Mouse (Mus musculus) layer of hippocampus, postnatal 25 days (tissue): ENCODE results near the gene Ifng. TPM values are rescaled to one million over a fixed set of nuclear protein-coding genes. Genes with fewer than 3 reads are reported as not detected.

Source experiments
- DNase-seq, 2 experiments: peaks; one replicate each; pipeline ENCODE4 v3.0.0; 2022; ENCODE audit warnings: mixed read lengths in 2 of 2, low spot score in 1 of 2; ENCODE audit errors: extremely low spot score in 1 of 2
- total RNA-seq, 2 experiments: library from RNA; stranded (reverse); gene quantifications; 2 replicates each; pipeline ENCODE4 v1.2.3; 2021

Ifng gene
- total RNA-seq, 2 experiments from 2014 or later: not detected

GRCm38 (mm10) chr10:118477297-118477696 is 36.5 kb downstream of the Ifng start:
- no peak for DNase-seq

- no peak for DNase-seq
Measured at GRCm38 (mm10) chr10:118479244-118479643, 38.4 kb downstream of the Ifng start.

DNA sequence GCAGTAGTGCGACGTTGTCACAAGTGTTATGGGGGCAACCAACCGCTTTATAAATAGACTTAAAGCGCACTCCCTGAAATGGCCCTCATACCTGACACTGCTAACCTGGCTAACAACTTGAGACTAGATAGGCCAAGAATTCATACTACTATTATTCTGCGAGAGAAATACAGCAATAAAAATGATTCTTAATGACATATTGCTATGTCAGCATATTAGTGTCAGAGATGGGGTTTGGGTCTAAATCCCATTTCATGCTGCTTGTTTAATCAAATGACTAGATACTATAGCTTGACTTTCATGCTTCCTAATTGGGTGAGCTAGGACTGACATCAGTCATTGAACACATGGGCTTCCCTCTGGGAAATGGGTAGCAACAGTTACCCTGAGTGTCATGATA is 39.3 kb downstream of the Ifng start:
- no peak for DNase-seq

DNA sequence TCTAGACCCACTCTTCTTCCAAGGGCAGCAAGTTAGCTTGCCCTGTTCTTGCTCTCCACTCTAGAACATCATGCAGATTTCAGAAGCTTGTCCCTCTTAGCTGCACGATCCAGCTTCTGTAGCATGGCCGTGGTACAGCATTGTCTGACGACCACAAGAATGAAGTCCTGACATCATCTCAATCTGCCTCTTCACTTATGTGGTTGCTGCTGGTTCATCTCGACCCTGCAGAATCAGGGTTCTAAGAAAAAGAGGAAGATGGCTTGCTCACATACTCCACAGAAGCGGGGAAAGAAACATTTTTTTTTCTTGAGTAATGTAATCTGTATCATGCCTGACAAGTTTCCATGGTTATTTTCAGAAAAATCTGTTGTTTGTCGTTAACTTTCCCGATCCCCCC is 39.9 kb downstream of the Ifng start:
- no peak for DNase-seq

GRCm38 (mm10) chr10:118494109-118494508 is 53.3 kb downstream of the Ifng start:
- no peak for DNase-seq

DNA sequence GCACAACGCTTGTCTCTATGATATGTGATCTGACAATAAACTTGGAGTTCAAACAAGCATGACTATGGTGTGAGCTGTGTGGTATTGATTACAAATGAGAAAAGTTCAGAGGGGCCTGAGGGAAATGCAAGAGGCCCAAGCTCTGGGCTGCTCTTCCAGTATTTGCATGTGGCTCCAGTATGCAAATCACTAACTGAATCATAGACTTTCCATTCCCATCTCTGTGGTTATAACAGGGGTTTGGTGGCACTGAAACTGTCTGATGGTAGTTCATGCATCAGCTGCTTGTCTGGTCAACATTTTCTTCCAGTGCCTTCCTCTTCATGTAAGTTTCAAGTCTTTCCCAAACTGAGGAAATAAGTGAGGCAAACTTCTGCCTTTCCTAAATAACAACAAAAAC is 54.5 kb downstream of the Ifng start:
- DNase-seq: no peak

Other genes starting within 250 kb of the Ifng start
- not detected for gene Il22, start 236.1 kb upstream of the Ifng start, total RNA-seq
- gene Gm32717, start 200.3 kb upstream of the Ifng start, total RNA-seq: under 1 TPM; 0.89 to 0.92 TPM
- gene Gm32802, start 182.4 kb upstream of the Ifng start, total RNA-seq: under 1 TPM; 0.89 to 0.92 TPM
- not detected for gene Iltifb, start 146.0 kb upstream of the Ifng start, total RNA-seq
- not detected for gene Gm9040, start 114.1 kb upstream of the Ifng start, total RNA-seq
- not detected for gene Gm9044, start 108.6 kb upstream of the Ifng start, total RNA-seq
- not detected for gene Gm9045, start 103.2 kb upstream of the Ifng start, total RNA-seq
- gene Gm9046, start 97.8 kb upstream of the Ifng start, total RNA-seq: not detected
- gene Gm9048, start 92.4 kb upstream of the Ifng start, total RNA-seq: not detected
- gene Gm9049, start 86.9 kb upstream of the Ifng start, total RNA-seq: not detected